Mouse (Mus musculus) hindlimb bud, embryonic 11.5 days (tissue): ENCODE measurements around the gene Pycr1.
"Not testable (repeated sequence)": the region's sequence is repeated elsewhere in the genome, so short reads cannot be mapped to it uniquely, and the experiment has no call there.

Experiments used
- DNase-seq: peaks from one replicate; pipeline ENCODE4 v3.0.0-alpha.2; 2012; ENCODE audit warnings: low read depth, low spot score; ENCODE audit errors: extremely low spot score

Gene Pycr1

GRCm38 (mm10) chr11:120643601-120643987 is at the start of gene Pycr1:
Pycr1 (minus strand) TSS chr11:120643769.
- DNase-seq, result peak; percentile 79

GRCm38 (mm10) chr11:120692471-120693011 is 49.0 kb upstream of the Pycr1 start:
- no peak for DNase-seq

GRCm38 (mm10) chr11:120689365-120689764 is 45.8 kb upstream of the Pycr1 start:
- DNase-seq, result no peak

GRCm38 (mm10) chr11:120686650-120687272 is 43.2 kb upstream of the Pycr1 start:
- DNase-seq, result no peak

GRCm38 (mm10) chr11:120684660-120685059 is 41.1 kb upstream of the Pycr1 start:
- DNase-seq, result no peak

GRCm38 (mm10) chr11:120684086-120684485 is 40.5 kb upstream of the Pycr1 start:
- no peak for DNase-seq

GRCm38 (mm10) chr11:120683536-120683935 is 40.0 kb upstream of the Pycr1 start:
- no peak for DNase-seq

GRCm38 (mm10) chr11:120682683-120683082 is 39.1 kb upstream of the Pycr1 start:
- no peak for DNase-seq

GRCm38 (mm10) chr11:120679909-120680308 is 36.3 kb upstream of the Pycr1 start:
- DNase-seq, result no peak

GRCm38 (mm10) chr11:120676951-120677350 is 33.4 kb upstream of the Pycr1 start:
- no peak for DNase-seq

GRCm38 (mm10) chr11:120675875-120676274 is 32.3 kb upstream of the Pycr1 start:
- not testable (repeated sequence) for DNase-seq

GRCm38 (mm10) chr11:120673594-120674122 is 30.1 kb upstream of the Pycr1 start:
- no peak for DNase-seq

- peak; percentile 72 for DNase-seq
Observed at GRCm38 (mm10) chr11:120672687-120673593, 29.4 kb upstream of the Pycr1 start, which contains the start of gene Aspscr1. Aspscr1 (plus strand) TSS chr11:120672973.

GRCm38 (mm10) chr11:120666617-120667016 is 23.0 kb upstream of the Pycr1 start:
- no peak for DNase-seq

GRCm38 (mm10) chr11:120665406-120665805 is 21.8 kb upstream of the Pycr1 start:
- no peak for DNase-seq

GRCm38 (mm10) chr11:120663714-120664113 is 20.1 kb upstream of the Pycr1 start:
- DNase-seq, result no peak

GRCm38 (mm10) chr11:120662759-120663158 is 19.2 kb upstream of the Pycr1 start:
- no peak for DNase-seq

- no peak for DNase-seq
Observed at GRCm38 (mm10) chr11:120661076-120661460, 17.5 kb upstream of the Pycr1 start, which contains the start of gene Notum. Notum (minus strand) TSS chr11:120661175.

GRCm38 (mm10) chr11:120660301-120661075 is 16.9 kb upstream of the Pycr1 start:
- no peak for DNase-seq

GRCm38 (mm10) chr11:120659509-120660300 is 16.1 kb upstream of the Pycr1 start:
- no peak for DNase-seq
